Mouse (Mus musculus) heart, postnatal 0 days (tissue): ENCODE measurements around the gene Gm10837.

Experiments
- CTCF ChIP-seq: IDR thresholded peaks from 2 replicates; pipeline ENCODE4 v1.5.1; 2016; ENCODE audit warnings: antibody characterized with exemption, control low read depth, low read depth
- EP300 ChIP-seq: IDR thresholded peaks from 2 replicates; pipeline ENCODE4 v1.6.1; 2016; ENCODE audit warnings: antibody characterized with exemption, low read depth

- no peak for TF ChIP-seq CTCF
- TF ChIP-seq EP300, result no peak
Observed at GRCm38 (mm10) chr14:122482081-122483023, 8.0 kb upstream of the Gm10837 start.
